Mouse (Mus musculus) kidney, postnatal 36 days (tissue): ENCODE measurements around the gene Msx2.

ENCODE experiments used
- DNase-seq, 2 experiments: peaks; one replicate each; pipeline ENCODE4 v3.0.0; 2021 to 2022; ENCODE audit warnings: mixed read lengths in 2 of 2

Gene Msx2

GRCm38 (mm10) chr13:53472614-53473124 lies at the start of gene Msx2:
Msx2 (minus strand) TSS chr13:53473074.
- peak; percentile 43 to 56 for DNase-seq

GRCm38 (mm10) chr13:53521468-53521867 lies 48.6 kb upstream of the Msx2 start:
- no peak for DNase-seq

- no peak for DNase-seq
These were observed 47.6 kb upstream of the Msx2 start for GRCm38 (mm10) chr13:53520343-53520937.

GRCm38 (mm10) chr13:53519727-53520126 lies 46.9 kb upstream of the Msx2 start:
- DNase-seq = no peak

GRCm38 (mm10) chr13:53518306-53518705 lies 45.4 kb upstream of the Msx2 start:
- no peak for DNase-seq

GRCm38 (mm10) chr13:53514574-53514973 lies 41.7 kb upstream of the Msx2 start:
- DNase-seq = no peak

- no peak for DNase-seq
These were observed 38.5 kb upstream of the Msx2 start for GRCm38 (mm10) chr13:53511366-53511765.

GRCm38 (mm10) chr13:53502406-53502805 lies 29.5 kb upstream of the Msx2 start:
- DNase-seq = no peak

- DNase-seq = no peak
These were observed 28.8 kb upstream of the Msx2 start for GRCm38 (mm10) chr13:53501561-53502253.

GRCm38 (mm10) chr13:53501057-53501456 lies 28.2 kb upstream of the Msx2 start:
- DNase-seq = no peak

- no peak for DNase-seq
These were observed 13.6 kb upstream of the Msx2 start for GRCm38 (mm10) chr13:53486512-53486911.

- DNase-seq = peak; percentile 33 to 54
These were observed 2.9 kb upstream of the Msx2 start for GRCm38 (mm10) chr13:53475701-53476188.

- no peak for DNase-seq
These were observed 1.6 kb upstream of the Msx2 start for GRCm38 (mm10) chr13:53474491-53474890.

GRCm38 (mm10) chr13:53473991-53474390 lies 1.1 kb upstream of the Msx2 start:
- DNase-seq = no peak

- no peak for DNase-seq
These were observed 417 bp upstream of the Msx2 start for GRCm38 (mm10) chr13:53473291-53473690.

GRCm38 (mm10) chr13:53471926-53472613 lies 804 bp downstream of the Msx2 start:
- DNase-seq = peak in 1 of 2 experiments; percentile 29

- DNase-seq = no peak
These were observed 1.5 kb downstream of the Msx2 start for GRCm38 (mm10) chr13:53471411-53471810.

GRCm38 (mm10) chr13:53470437-53471151 lies 2.3 kb downstream of the Msx2 start:
- DNase-seq = no peak

GRCm38 (mm10) chr13:53469756-53470155 lies 3.1 kb downstream of the Msx2 start:
- DNase-seq = no peak

GRCm38 (mm10) chr13:53468171-53468570 lies 4.7 kb downstream of the Msx2 start:
- no peak for DNase-seq

- no peak for DNase-seq
These were observed 6.5 kb downstream of the Msx2 start for GRCm38 (mm10) chr13:53466189-53466866.

- no peak for DNase-seq
These were observed 7.6 kb downstream of the Msx2 start for GRCm38 (mm10) chr13:53465191-53465820.
